Mouse (Mus musculus) bone marrow macrophage, adult 2 months (primary cell): ENCODE results near the gene Slc2a12. TPM values are rescaled to one million over a fixed set of nuclear protein-coding genes. Genes with fewer than 3 reads are reported as not detected.

Experiments
- H3K27ac ChIP-seq: 2 replicates; pipeline ENCODE4 v1.5.1; 2012; ENCODE audit warnings: low read depth, low read length; ENCODE audit not compliant: insufficient read depth
- H3K4me1 ChIP-seq: 2 replicates; pipeline ENCODE4 v1.6.1; 2012; ENCODE audit warnings: low read length; ENCODE audit not compliant: control insufficient read depth, insufficient read depth
- H3K4me3 ChIP-seq: 2 replicates; pipeline ENCODE4 v1.5.1; 2012; ENCODE audit warnings: mild to moderate bottlenecking, low read length, moderate library complexity; ENCODE audit not compliant: insufficient read depth
- CTCF ChIP-seq: IDR thresholded peaks from 2 replicates; pipeline ENCODE4 v1.5.1; 2012; ENCODE audit warnings: low read depth, mild to moderate bottlenecking, low read length, moderate library complexity
- POLR2A ChIP-seq: IDR thresholded peaks from 2 replicates; pipeline ENCODE4 v1.6.1; 2012; ENCODE audit warnings: mild to moderate bottlenecking, low read depth, low read length, borderline replicate concordance
- polyA plus RNA-seq: library from polyadenylated mRNA; stranded (reverse); fragments of >200 nt; gene quantifications from 2 replicates; pipeline ENCODE4 v1.2.4, GENCODE M21; 2012; ENCODE audit not compliant: missing spikeins, insufficient read depth, insufficient read length

Gene Slc2a12
- not detected in 2 replicates for polyA plus RNA-seq

DNA sequence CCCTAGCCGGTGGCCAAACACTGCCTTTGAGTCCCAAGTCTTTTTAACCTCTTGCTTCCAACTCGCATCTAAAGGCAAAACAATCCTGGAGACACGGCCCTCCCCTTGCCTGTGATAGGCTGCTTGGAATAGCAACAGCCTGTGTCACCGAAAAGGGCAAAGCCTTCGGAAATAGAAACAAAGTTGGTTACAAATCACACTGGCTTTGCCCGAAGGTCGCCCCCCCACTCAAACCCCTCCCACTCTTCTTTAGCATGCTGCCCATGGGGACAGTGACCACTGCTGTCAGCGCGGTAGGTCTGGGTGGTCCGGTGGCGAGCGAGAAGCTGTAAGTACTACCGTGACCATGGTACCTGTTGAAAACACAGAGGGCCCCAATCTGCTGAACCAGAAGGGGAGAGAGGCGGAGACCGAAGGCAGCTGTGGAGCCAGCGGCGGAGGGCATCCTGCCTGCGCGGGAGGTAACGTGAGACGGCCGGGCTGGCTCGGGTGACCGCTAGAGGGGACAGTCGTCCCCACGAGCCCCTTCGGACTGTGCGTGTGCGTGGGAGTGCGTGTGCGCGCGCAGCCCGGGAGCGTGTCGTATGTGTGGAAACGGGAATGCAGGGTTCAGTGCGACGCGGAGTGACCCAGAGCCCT is at the start of gene Slc2a12:
TSS of gene Slc2a12 (plus strand) at position 159 of the 639 bp plus-strand sequence.
- Histone ChIP-seq H3K4me3 (peak within 1 kb of the TSS; percentile 7; the same call in 1 of the 2 replicates), H3K27ac (no peak within 1 kb of the TSS), H3K4me1 (no peaks in the 10 kb centered on the region)
- TF ChIP-seq CTCF (no peak), POLR2A (no peak)

- H3K27ac ChIP-seq: no peak overlapping the region
- no peak overlapping the region for H3K4me3 ChIP-seq
- H3K4me1 ChIP-seq: no peaks in the 10 kb centered on the region
- TF ChIP-seq CTCF (no peak), POLR2A (no peak)
Observed at GRCm38 (mm10) chr10:22598908-22599480, 45.8 kb upstream of the Slc2a12 start.

- Histone ChIP-seq H3K27ac (no peak overlapping the region), H3K4me3 (no peak overlapping the region), H3K4me1 (no peaks in the 10 kb centered on the region)
- TF ChIP-seq POLR2A (no peak), CTCF (no peak)
Observed at GRCm38 (mm10) chr10:22601046-22601445, 43.8 kb upstream of the Slc2a12 start.

DNA sequence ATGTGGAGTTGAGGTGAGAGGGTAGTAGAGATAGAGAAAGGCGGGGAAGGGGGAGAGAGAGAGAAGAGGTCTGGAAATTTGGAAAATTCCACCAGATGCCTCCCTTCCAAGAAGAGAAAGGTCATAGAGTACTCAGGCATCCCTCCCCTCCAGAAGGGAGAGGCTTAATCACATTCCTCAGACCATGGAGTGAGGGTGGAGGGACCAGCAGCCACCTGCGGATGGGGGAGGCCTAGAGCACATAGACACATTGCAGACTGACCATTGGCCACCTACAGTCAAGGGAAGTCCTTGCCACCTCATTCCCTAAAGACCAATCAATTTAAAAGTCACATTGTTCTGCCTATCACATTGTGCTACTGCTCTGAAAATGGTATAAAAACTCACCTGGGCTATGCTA is 40.0 kb upstream of the Slc2a12 start:
- no peak overlapping the region for H3K27ac ChIP-seq
- no peaks in the 10 kb centered on the region for H3K4me1 ChIP-seq
- TF ChIP-seq CTCF (no peak), POLR2A (no peak)
- H3K4me3 ChIP-seq: no peak overlapping the region

- H3K27ac ChIP-seq: no peak overlapping the region
- no peak for TF ChIP-seq POLR2A
- H3K4me1 ChIP-seq: no peaks in the 10 kb centered on the region
- H3K4me3 ChIP-seq: no peak overlapping the region
Observed at GRCm38 (mm10) chr10:22608273-22608672, 36.5 kb upstream of the Slc2a12 start.

DNA sequence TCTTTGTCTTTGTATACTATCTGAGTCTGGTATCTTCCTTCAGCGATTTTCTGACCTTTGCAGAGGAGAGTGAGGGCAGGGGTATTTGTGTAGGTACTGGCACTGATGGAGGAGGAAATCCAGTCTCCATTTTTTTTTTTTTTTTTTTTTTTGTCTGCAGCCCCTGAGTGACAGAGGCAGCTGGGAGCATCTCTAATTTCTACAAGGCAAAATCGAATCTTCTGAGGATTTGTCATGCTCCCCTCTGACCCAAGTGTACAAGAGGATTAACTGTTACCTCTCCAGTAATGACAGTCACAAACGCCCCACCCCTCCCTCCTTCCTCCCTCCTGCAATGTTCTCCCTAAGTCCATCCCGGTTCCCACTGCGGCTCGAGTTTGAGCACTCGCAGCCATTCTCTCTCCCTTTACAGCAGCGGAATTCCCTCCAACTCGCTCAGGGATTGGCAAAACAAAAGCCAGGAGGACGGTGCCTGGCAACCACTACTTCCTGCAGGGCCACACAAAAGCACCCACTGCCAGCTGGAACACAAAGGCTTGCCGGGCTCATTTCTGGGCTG is 35.9 kb upstream of the Slc2a12 start:
- H3K4me1 ChIP-seq: no peaks in the 10 kb centered on the region
- no peak overlapping the region for H3K4me3 ChIP-seq
- H3K27ac ChIP-seq: no peak overlapping the region
- TF ChIP-seq CTCF: no peak
- no peak for TF ChIP-seq POLR2A

- H3K4me3 ChIP-seq: no peak overlapping the region
- H3K27ac ChIP-seq: no peak overlapping the region
- no peak for TF ChIP-seq CTCF
- no peak for TF ChIP-seq POLR2A
- H3K4me1 ChIP-seq: no peaks in the 10 kb centered on the region
Observed at GRCm38 (mm10) chr10:22613301-22613700, 31.5 kb upstream of the Slc2a12 start.

- Histone ChIP-seq H3K4me1 (no peaks in the 10 kb centered on the region), H3K27ac (no peak overlapping the region), H3K4me3 (no peak overlapping the region)
- no peak for TF ChIP-seq CTCF
- TF ChIP-seq POLR2A: no peak
Observed at GRCm38 (mm10) chr10:22614554-22614953, 30.3 kb upstream of the Slc2a12 start.

GRCm38 (mm10) chr10:22615309-22615708 is 29.5 kb upstream of the Slc2a12 start:
- H3K4me1 ChIP-seq: no peaks in the 10 kb centered on the region
- TF ChIP-seq CTCF: no peak
- TF ChIP-seq POLR2A: no peak
- H3K4me3 ChIP-seq: no peak overlapping the region
- H3K27ac ChIP-seq: no peak overlapping the region

DNA sequence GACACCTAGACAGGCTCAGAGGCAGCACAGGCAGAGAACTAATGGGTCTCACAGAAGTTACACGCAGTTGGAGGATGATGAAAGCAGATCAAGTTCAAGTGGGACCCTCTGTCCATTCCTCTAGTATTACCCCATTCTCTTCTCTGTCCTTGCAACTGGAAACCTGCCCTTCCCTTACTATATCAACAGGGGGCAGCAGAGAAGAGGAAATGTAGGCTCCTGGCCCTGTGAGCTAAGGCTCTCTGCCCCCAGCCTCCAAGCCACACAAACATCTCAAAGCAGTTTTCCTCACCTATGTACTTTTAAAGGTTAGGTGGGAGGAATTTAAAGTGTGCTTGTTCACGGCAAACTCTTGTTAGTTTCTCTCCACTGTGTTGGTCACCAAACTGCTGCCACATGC is 26.0 kb upstream of the Slc2a12 start:
- Histone ChIP-seq H3K27ac (no peak overlapping the region), H3K4me3 (no peak overlapping the region), H3K4me1 (no peaks in the 10 kb centered on the region)
- TF ChIP-seq POLR2A (no peak), CTCF (peak; percentile 35)
